Mouse (Mus musculus) adrenal gland, adult 18-20 months (tissue): Measurements from ENCODE around the gene Cyb561d2. TPM values are rescaled to one million over a fixed set of nuclear protein-coding genes. Genes with fewer than 3 reads are reported as not detected.

Experiments
- total RNA-seq, 2 experiments: library from RNA; stranded (reverse); gene quantifications; 1 replicate in 1 of 2; 2 replicates in 1 of 2; pipeline ENCODE4 v1.2.3; 2021

Cyb561d2 gene
- total RNA-seq, 2 experiments from 2014 or later = 12.8 to 20.2 TPM

Other genes with a start within 250 kb of the Cyb561d2 start
- 1 to 10 TPM; 7.9 to 9.9 TPM for gene Cish, start 246.2 kb downstream of the Cyb561d2 start, total RNA-seq
- gene Hemk1, start 203.8 kb downstream of the Cyb561d2 start, total RNA-seq = 10 to 100 TPM; 12.9 to 17.4 TPM
- 1 to 10 TPM in 1 of 2 experiments, under 1 TPM in 1; 0.30 to 1.3 TPM for gene 6430571L13Rik, start 201.6 kb downstream of the Cyb561d2 start, total RNA-seq
- 1 to 10 TPM; 5.8 to 6.9 TPM for gene Cacna2d2, start 142.6 kb downstream of the Cyb561d2 start, total RNA-seq
- 10 to 100 TPM; 40.0 to 49.5 TPM for gene Tmem115, start 8.2 kb downstream of the Cyb561d2 start, total RNA-seq
- 10 to 100 TPM; 25.8 to 30.9 TPM for gene Nprl2, start within 50 bp of the Cyb561d2 start, total RNA-seq
- gene Zmynd10, start 5.1 kb upstream of the Cyb561d2 start, total RNA-seq = 1 to 10 TPM; 1.0 to 1.1 TPM
- gene Rassf1, start 9.4 kb upstream of the Cyb561d2 start, total RNA-seq = 10 to 100 TPM; 16.4 to 24.2 TPM
- 10 to 100 TPM; 53.9 to 54.3 TPM for gene Tusc2, start 21.1 kb upstream of the Cyb561d2 start, total RNA-seq
- 10 to 100 TPM; 34.1 to 45.3 TPM for gene Hyal2, start 25.8 kb upstream of the Cyb561d2 start, total RNA-seq
- gene Hyal1, start 34.7 kb upstream of the Cyb561d2 start, total RNA-seq = 10 to 100 TPM in 1 of 2 experiments, 1 to 10 TPM in 1; 9.2 to 15.7 TPM
- gene Naa80, start 36.7 kb upstream of the Cyb561d2 start, total RNA-seq = 10 to 100 TPM; 13.3 to 16.5 TPM
- gene Hyal3, start 38.6 kb upstream of the Cyb561d2 start, total RNA-seq = 1 to 10 TPM; 1.4 to 1.7 TPM
- 10 to 100 TPM; 38.0 to 41.1 TPM for gene Ifrd2, start 45.4 kb upstream of the Cyb561d2 start, total RNA-seq
- 1 to 10 TPM; 5.1 to 6.3 TPM for gene Sema3b, start 67.0 kb upstream of the Cyb561d2 start, total RNA-seq
- 100 to 1,000 TPM; 238 to 263 TPM for gene Gnai2, start 93.2 kb upstream of the Cyb561d2 start, total RNA-seq
- gene Slc38a3, start 127.3 kb upstream of the Cyb561d2 start, total RNA-seq = under 1 TPM; 0.33 to 0.64 TPM
- gene Gnat1, start 137.5 kb upstream of the Cyb561d2 start, total RNA-seq = under 1 TPM; 0.22 to 0.56 TPM
- gene Sema3f, start 168.3 kb upstream of the Cyb561d2 start, total RNA-seq = 10 to 100 TPM; 30.2 to 34.1 TPM
- gene Rbm5, start 228.8 kb upstream of the Cyb561d2 start, total RNA-seq = 100 to 1,000 TPM; 115 to 118 TPM